Mouse (Mus musculus) heart, postnatal 0 days (tissue): ENCODE data around the gene Ddx10.

ENCODE experiments used
- CTCF ChIP-seq: IDR thresholded peaks from 2 replicates; pipeline ENCODE4 v1.5.1; 2016; ENCODE audit warnings: antibody characterized with exemption, control low read depth, low read depth
- EP300 ChIP-seq: IDR thresholded peaks from 2 replicates; pipeline ENCODE4 v1.6.1; 2016; ENCODE audit warnings: antibody characterized with exemption, low read depth

DNA sequence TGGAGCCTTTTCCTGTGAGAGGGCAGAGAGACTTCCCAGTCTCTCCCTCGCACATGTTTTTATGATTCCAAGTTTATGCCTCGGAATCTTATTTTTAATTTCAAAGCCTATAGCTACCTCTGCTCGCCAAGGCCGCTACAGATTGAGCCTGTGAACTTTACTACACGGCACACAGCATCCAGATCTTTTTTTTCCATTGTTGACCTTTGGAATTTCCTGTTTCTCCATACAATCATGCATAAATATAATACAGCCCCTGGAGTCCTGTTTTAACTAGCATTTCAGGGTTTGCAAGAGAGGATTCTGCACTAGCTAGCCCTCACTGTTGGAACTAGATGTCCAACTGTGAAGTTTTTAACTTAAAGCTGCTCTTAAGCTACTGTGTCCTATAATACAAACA lies 24.4 kb upstream of the Ddx10 start:
- TF ChIP-seq CTCF = no peak
- no peak for TF ChIP-seq EP300
